Mouse (Mus musculus): ENCODE measurements at regions not wholly inside any gene's neighbourhood (a gene's known extent, or its start where the extent isn't known, plus 50 kb on each side); places are given as distances from the start of the nearest gene placed in this dataset.
A peak's percentile ranks its signal among the peaks of the same experiment; 100 is the strongest.

- H3K9ac ChIP-seq (ENCODE audit: low read depth, poor library complexity, severe bottlenecking) = no peak overlapping the region
- H3K36me3 ChIP-seq (ENCODE audit: control insufficient read depth, insufficient read depth, low read length, poor library complexity, severe bottlenecking) = no peaks in the 10 kb centered on the region
- H3K4me1 ChIP-seq (ENCODE audit: control insufficient read depth, insufficient read depth, low read length) = no peaks in the 10 kb centered on the region
- H3K27ac ChIP-seq (ENCODE audit: insufficient read depth, low read length) = no peak overlapping the region
- TF ChIP-seq POLR2A (IDR thresholded peaks at IDR 0.05; ENCODE audit: insufficient read depth, low read length) = no peak
- TF ChIP-seq CTCF (IDR thresholded peaks at IDR 0.05; ENCODE audit: low read depth, low read length) = no peak
- TF ChIP-seq EP300 (IDR thresholded peaks at IDR 0.05; ENCODE audit: insufficient read depth, low read depth, low read length) = no peak
- H3K27me3 ChIP-seq (ENCODE audit: control insufficient read depth, insufficient read depth, low read length, poor library complexity, severe bottlenecking) = peaks cover 1% of the 10 kb centered on the region; the same call in 1 of the 2 replicates
- no peak overlapping the region for H3K4me3 ChIP-seq (ENCODE audit: low read depth, low read length)
- H3K9me3 ChIP-seq (replicated peaks; ENCODE audit: control insufficient read depth, insufficient read depth, low read length, poor library complexity, severe bottlenecking) = no peaks in the 10 kb centered on the region
These were observed 187.3 kb upstream of the Tas2r119 start for GRCm38 (mm10) chr15:31989593-31990290.

DNA sequence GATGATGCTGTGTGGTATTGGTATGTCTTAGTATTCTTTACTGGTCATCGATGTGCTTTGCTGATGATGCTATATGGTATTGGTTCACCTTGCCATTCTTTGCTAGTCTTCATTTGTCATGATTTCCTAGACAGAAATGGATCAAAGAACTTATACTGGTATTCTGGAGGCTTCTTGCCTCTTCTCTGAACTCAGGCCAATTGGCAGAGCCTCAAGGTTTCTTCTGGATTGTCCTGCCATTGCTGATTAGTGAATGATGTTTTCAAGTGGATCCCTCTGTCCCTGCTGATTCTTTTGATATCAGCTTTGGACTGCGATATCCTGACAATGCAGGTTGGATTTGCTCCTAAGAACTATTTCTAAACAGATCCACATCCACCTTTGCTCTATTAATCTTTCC, 179.1 kb upstream of the Tas2r119 start:
- TF ChIP-seq POLR2A (IDR thresholded peaks at IDR 0.05; ENCODE audit: insufficient read depth, low read length) (no peak), EP300 (IDR thresholded peaks at IDR 0.05; ENCODE audit: insufficient read depth, low read depth, low read length) (no peak), CTCF (IDR thresholded peaks at IDR 0.05; ENCODE audit: low read depth, low read length) (no peak)
- H3K9me3 ChIP-seq (replicated peaks; ENCODE audit: control insufficient read depth, insufficient read depth, low read length, poor library complexity, severe bottlenecking) = no peaks in the 10 kb centered on the region
- no peaks in the 10 kb centered on the region for H3K27me3 ChIP-seq (ENCODE audit: control insufficient read depth, insufficient read depth, low read length, poor library complexity, severe bottlenecking)
- H3K36me3 ChIP-seq (ENCODE audit: control insufficient read depth, insufficient read depth, low read length, poor library complexity, severe bottlenecking) = no peaks in the 10 kb centered on the region
- H3K27ac ChIP-seq (ENCODE audit: insufficient read depth, low read length) = no peak overlapping the region
- H3K4me1 ChIP-seq (ENCODE audit: control insufficient read depth, insufficient read depth, low read length) = no peaks in the 10 kb centered on the region
- H3K9ac ChIP-seq (ENCODE audit: low read depth, poor library complexity, severe bottlenecking) = no peak overlapping the region
- no peak overlapping the region for H3K4me3 ChIP-seq (ENCODE audit: low read depth, low read length)

- Histone ChIP-seq H3K4me1 (ENCODE audit: control insufficient read depth, insufficient read depth, low read length) (peaks cover 2% of the 10 kb centered on the region), H3K36me3 (ENCODE audit: control insufficient read depth, insufficient read depth, low read length, poor library complexity, severe bottlenecking) (no peaks in the 10 kb centered on the region), H3K27me3 (ENCODE audit: control insufficient read depth, insufficient read depth, low read length, poor library complexity, severe bottlenecking) (no peaks in the 10 kb centered on the region), H3K27ac (ENCODE audit: insufficient read depth, low read length) (no peak overlapping the region), H3K4me3 (ENCODE audit: low read depth, low read length) (no peak overlapping the region), H3K9ac (ENCODE audit: low read depth, poor library complexity, severe bottlenecking) (no peak overlapping the region), H3K9me3 (replicated peaks; ENCODE audit: control insufficient read depth, insufficient read depth, low read length, poor library complexity, severe bottlenecking) (no peaks in the 10 kb centered on the region)
- TF ChIP-seq EP300 (IDR thresholded peaks at IDR 0.05; ENCODE audit: insufficient read depth, low read depth, low read length) (no peak), POLR2A (IDR thresholded peaks at IDR 0.05; ENCODE audit: insufficient read depth, low read length) (no peak), CTCF (IDR thresholded peaks at IDR 0.05; ENCODE audit: low read depth, low read length) (no peak)
These were observed 177.5 kb upstream of the Tas2r119 start for GRCm38 (mm10) chr15:31999553-31999952.

GRCm38 (mm10) chr15:32002950-32003422, 174.1 kb upstream of the Tas2r119 start:
- H3K9ac ChIP-seq (ENCODE audit: low read depth, poor library complexity, severe bottlenecking) = no peak overlapping the region
- H3K4me3 ChIP-seq (ENCODE audit: low read depth, low read length) = no peak overlapping the region
- H3K36me3 ChIP-seq (ENCODE audit: control insufficient read depth, insufficient read depth, low read length, poor library complexity, severe bottlenecking) = no peaks in the 10 kb centered on the region
- H3K4me1 ChIP-seq (ENCODE audit: control insufficient read depth, insufficient read depth, low read length) = peaks cover 2% of the 10 kb centered on the region
- no peaks in the 10 kb centered on the region for H3K9me3 ChIP-seq (replicated peaks; ENCODE audit: control insufficient read depth, insufficient read depth, low read length, poor library complexity, severe bottlenecking)
- TF ChIP-seq POLR2A (IDR thresholded peaks at IDR 0.05; ENCODE audit: insufficient read depth, low read length) (no peak), EP300 (IDR thresholded peaks at IDR 0.05; ENCODE audit: insufficient read depth, low read depth, low read length) (no peak), CTCF (IDR thresholded peaks at IDR 0.05; ENCODE audit: low read depth, low read length) (no peak)
- H3K27me3 ChIP-seq (ENCODE audit: control insufficient read depth, insufficient read depth, low read length, poor library complexity, severe bottlenecking) = no peaks in the 10 kb centered on the region
- no peak overlapping the region for H3K27ac ChIP-seq (ENCODE audit: insufficient read depth, low read length)

- Histone ChIP-seq H3K36me3 (ENCODE audit: control insufficient read depth, insufficient read depth, low read length, poor library complexity, severe bottlenecking) (no peaks in the 10 kb centered on the region), H3K4me3 (ENCODE audit: low read depth, low read length) (no peak overlapping the region), H3K9me3 (replicated peaks; ENCODE audit: control insufficient read depth, insufficient read depth, low read length, poor library complexity, severe bottlenecking) (no peaks in the 10 kb centered on the region), H3K27ac (ENCODE audit: insufficient read depth, low read length) (no peak overlapping the region), H3K4me1 (ENCODE audit: control insufficient read depth, insufficient read depth, low read length) (peaks cover 2% of the 10 kb centered on the region), H3K27me3 (ENCODE audit: control insufficient read depth, insufficient read depth, low read length, poor library complexity, severe bottlenecking) (no peaks in the 10 kb centered on the region), H3K9ac (ENCODE audit: low read depth, poor library complexity, severe bottlenecking) (no peak overlapping the region)
- TF ChIP-seq EP300 (IDR thresholded peaks at IDR 0.05; ENCODE audit: insufficient read depth, low read depth, low read length) (no peak), CTCF (IDR thresholded peaks at IDR 0.05; ENCODE audit: low read depth, low read length) (no peak)
These were observed 173.6 kb upstream of the Tas2r119 start for GRCm38 (mm10) chr15:32003489-32003888.

DNA sequence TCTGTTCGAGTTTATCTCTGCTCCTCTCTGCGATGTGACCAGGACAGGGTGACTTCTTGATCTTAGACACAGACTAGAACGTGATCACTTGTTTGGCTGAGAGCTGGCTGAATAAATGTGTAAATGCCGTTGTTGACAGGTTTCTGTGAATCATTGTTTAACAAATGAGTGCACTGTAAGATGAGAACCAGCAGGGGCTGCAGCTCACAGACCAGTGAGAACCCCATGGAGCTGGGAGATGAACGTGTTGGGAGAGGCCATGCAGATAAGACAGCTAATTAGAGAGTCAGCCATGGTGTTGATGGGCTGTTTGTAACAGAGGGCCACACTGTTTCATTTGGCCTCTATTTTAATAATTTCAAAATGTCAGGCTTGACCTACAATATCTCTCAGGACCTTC, 171.1 kb upstream of the Tas2r119 start:
- H3K4me3 ChIP-seq (ENCODE audit: low read depth, low read length) = no peak overlapping the region
- H3K9me3 ChIP-seq (replicated peaks; ENCODE audit: control insufficient read depth, insufficient read depth, low read length, poor library complexity, severe bottlenecking) = no peaks in the 10 kb centered on the region
- H3K27ac ChIP-seq (ENCODE audit: insufficient read depth, low read length) = no peak overlapping the region
- H3K4me1 ChIP-seq (ENCODE audit: control insufficient read depth, insufficient read depth, low read length) = peaks cover 2% of the 10 kb centered on the region
- no peaks in the 10 kb centered on the region for H3K36me3 ChIP-seq (ENCODE audit: control insufficient read depth, insufficient read depth, low read length, poor library complexity, severe bottlenecking)
- no peak overlapping the region for H3K9ac ChIP-seq (ENCODE audit: low read depth, poor library complexity, severe bottlenecking)
- TF ChIP-seq CTCF (IDR thresholded peaks at IDR 0.05; ENCODE audit: low read depth, low read length) (no peak), POLR2A (IDR thresholded peaks at IDR 0.05; ENCODE audit: insufficient read depth, low read length) (no peak), EP300 (IDR thresholded peaks at IDR 0.05; ENCODE audit: insufficient read depth, low read depth, low read length) (peak; percentile 75; the same call in 1 of the 2 replicates)
- no peaks in the 10 kb centered on the region for H3K27me3 ChIP-seq (ENCODE audit: control insufficient read depth, insufficient read depth, low read length, poor library complexity, severe bottlenecking)
